Mouse (Mus musculus) megakaryocyte, embryonic 14.5 days (primary cell): ENCODE results near the gene Ppp2r1b. TPM values are rescaled to one million over a fixed set of nuclear protein-coding genes. Genes with fewer than 3 reads are reported as not detected.
A peak's percentile ranks its signal among the peaks of the same experiment; 100 is the strongest.

ENCODE experiments used
- H3K27me3 ChIP-seq: replicated peaks from 2 replicates; pipeline ENCODE3; 2012; ENCODE audit warnings: inconsistent platforms
- H3K36me3 ChIP-seq: replicated peaks from 2 replicates; pipeline ENCODE3; 2012; ENCODE audit warnings: low read length, inconsistent platforms, mixed read lengths
- H3K4me1 ChIP-seq: 2 replicates; pipeline ENCODE4 v1.6.1; 2012; ENCODE audit warnings: inconsistent platforms
- H3K4me3 ChIP-seq: replicated peaks from 2 replicates; pipeline ENCODE3; 2012; ENCODE audit warnings: moderate library complexity, mild to moderate bottlenecking, inconsistent platforms
- H3K9me3 ChIP-seq: 2 replicates; pipeline ENCODE4 v1.6.1; 2012; ENCODE audit warnings: inconsistent platforms
- FLI1 ChIP-seq: IDR thresholded peaks from 2 replicates; pipeline ENCODE4 v1.6.1; 2012; ENCODE audit warnings: low read length, inconsistent platforms, mixed read lengths
- GATA1 ChIP-seq: IDR thresholded peaks from 3 replicates; pipeline ENCODE4 v1.6.1; 2012; ENCODE audit warnings: mixed read lengths, low read length, inconsistent platforms, borderline replicate concordance
- polyA plus RNA-seq: library from polyadenylated mRNA; stranded (reverse); fragments of >175 nt; gene quantifications from 2 replicates; pipeline ENCODE4 v1.2.3, GENCODE M21; 2012; ENCODE audit warnings: low replicate concordance; ENCODE audit not compliant: insufficient read depth

The Ppp2r1b gene
- polyA plus RNA-seq, 1 experiment, result 1.4 TPM

GRCm38 (mm10) chr9:50850271-50850670 lies 5.2 kb downstream of the Ppp2r1b start:
- peaks cover 69% of the 10 kb centered on the region for H3K4me1 ChIP-seq
- no peaks in the 10 kb centered on the region for H3K9me3 ChIP-seq
- peaks cover 5% of the 10 kb centered on the region for H3K36me3 ChIP-seq
- H3K27me3 ChIP-seq, result no peaks in the 10 kb centered on the region
- TF ChIP-seq GATA1 (no peak), FLI1 (no peak)
- peak overlapping the region; percentile 42 for H3K4me3 ChIP-seq

GRCm38 (mm10) chr9:50850713-50851112 lies 5.6 kb downstream of the Ppp2r1b start:
- Histone ChIP-seq H3K36me3 (peaks cover under 1% of the 10 kb centered on the region), H3K9me3 (no peaks in the 10 kb centered on the region), H3K4me3 (peak overlapping the region; percentile 64), H3K27me3 (no peaks in the 10 kb centered on the region), H3K4me1 (peaks cover 69% of the 10 kb centered on the region)
- TF ChIP-seq FLI1, result no peak
- TF ChIP-seq GATA1, result no peak

GRCm38 (mm10) chr9:50852634-50853349 lies 7.7 kb downstream of the Ppp2r1b start:
- Histone ChIP-seq H3K4me3 (peak overlapping the region; percentile 82), H3K27me3 (no peaks in the 10 kb centered on the region), H3K36me3 (no peaks in the 10 kb centered on the region), H3K4me1 (peaks cover 83% of the 10 kb centered on the region), H3K9me3 (no peaks in the 10 kb centered on the region)
- no peak for TF ChIP-seq GATA1
- TF ChIP-seq FLI1, result no peak

GRCm38 (mm10) chr9:50854376-50854775 lies 9.3 kb downstream of the Ppp2r1b start:
- H3K4me1 ChIP-seq, result peaks cover 80% of the 10 kb centered on the region
- H3K4me3 ChIP-seq, result peak overlapping the region; percentile 66
- no peaks in the 10 kb centered on the region for H3K9me3 ChIP-seq
- TF ChIP-seq FLI1 (no peak), GATA1 (no peak)
- peaks cover 7% of the 10 kb centered on the region for H3K36me3 ChIP-seq
- no peaks in the 10 kb centered on the region for H3K27me3 ChIP-seq

GRCm38 (mm10) chr9:50855133-50855766 lies 10.1 kb downstream of the Ppp2r1b start:
- Histone ChIP-seq H3K36me3 (peaks cover 16% of the 10 kb centered on the region), H3K27me3 (no peaks in the 10 kb centered on the region), H3K9me3 (no peaks in the 10 kb centered on the region), H3K4me1 (peaks cover 74% of the 10 kb centered on the region), H3K4me3 (no peak overlapping the region)
- TF ChIP-seq FLI1, result no peak
- TF ChIP-seq GATA1, result no peak

GRCm38 (mm10) chr9:50855780-50856179 lies 10.7 kb downstream of the Ppp2r1b start:
- peaks cover 21% of the 10 kb centered on the region for H3K36me3 ChIP-seq
- H3K9me3 ChIP-seq, result no peaks in the 10 kb centered on the region
- peak overlapping the region; percentile 98 for H3K4me3 ChIP-seq
- H3K4me1 ChIP-seq, result peaks cover 74% of the 10 kb centered on the region
- no peaks in the 10 kb centered on the region for H3K27me3 ChIP-seq
- no peak for TF ChIP-seq FLI1
- TF ChIP-seq GATA1, result no peak

GRCm38 (mm10) chr9:50856341-50857081 lies 11.4 kb downstream of the Ppp2r1b start:
- H3K27me3 ChIP-seq, result no peaks in the 10 kb centered on the region
- peak overlapping the region; percentile 98 for H3K4me3 ChIP-seq
- H3K36me3 ChIP-seq, result peaks cover 29% of the 10 kb centered on the region
- H3K4me1 ChIP-seq, result peaks cover 69% of the 10 kb centered on the region
- no peak for TF ChIP-seq FLI1
- no peak for TF ChIP-seq GATA1
- no peaks in the 10 kb centered on the region for H3K9me3 ChIP-seq

GRCm38 (mm10) chr9:50857082-50857641 lies 12.1 kb downstream of the Ppp2r1b start:
- TF ChIP-seq FLI1, result no peak
- no peak for TF ChIP-seq GATA1
- Histone ChIP-seq H3K27me3 (no peaks in the 10 kb centered on the region), H3K4me1 (peaks cover 62% of the 10 kb centered on the region), H3K9me3 (no peaks in the 10 kb centered on the region), H3K36me3 (peaks cover 35% of the 10 kb centered on the region), H3K4me3 (peak overlapping the region; percentile 98)

GRCm38 (mm10) chr9:50858681-50859080 lies 13.6 kb downstream of the Ppp2r1b start:
- no peaks in the 10 kb centered on the region for H3K27me3 ChIP-seq
- no peaks in the 10 kb centered on the region for H3K9me3 ChIP-seq
- no peak for TF ChIP-seq FLI1
- no peak for TF ChIP-seq GATA1
- H3K4me1 ChIP-seq, result peaks cover 49% of the 10 kb centered on the region
- H3K4me3 ChIP-seq, result no peak overlapping the region
- peaks cover 50% of the 10 kb centered on the region for H3K36me3 ChIP-seq
